Mouse (Mus musculus): Measurements from ENCODE around the gene Mgarp.

DNA sequence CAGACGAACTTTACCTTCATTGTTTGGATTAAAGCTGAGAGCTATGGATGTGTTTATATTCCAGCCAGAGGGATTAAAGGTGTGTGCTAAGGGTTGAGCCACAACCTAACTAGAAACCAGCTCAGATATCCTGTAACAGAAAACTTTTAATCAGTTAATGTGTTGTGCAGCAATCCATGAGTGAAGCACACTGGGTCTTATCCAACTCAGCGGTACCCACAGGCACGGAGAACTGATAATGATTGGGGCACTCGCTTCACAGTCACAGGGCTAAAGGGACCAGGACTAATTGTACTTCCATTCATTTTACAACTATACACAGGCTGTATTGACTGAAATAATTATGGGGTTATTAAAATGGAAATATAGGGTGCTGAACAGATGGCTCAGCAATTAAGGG lies 29.6 kb downstream of the Mgarp start:
- TF ChIP-seq CTCF (IDR thresholded peaks at IDR 0.05; ENCODE audit: low read depth, low read length) (no peak), POLR2A (IDR thresholded peaks at IDR 0.05; ENCODE audit: borderline replicate concordance, low read depth, low read length) (no peak)

Data from bone marrow macrophage, adult 2 months (primary cell).